Mouse (Mus musculus) liver, embryonic 12.5 days (tissue): ENCODE measurements around the gene Prkca. TPM values are rescaled to one million over a fixed set of nuclear protein-coding genes. Genes with fewer than 3 reads are reported as not detected.
A peak's percentile ranks its signal among the peaks of the same experiment; 100 is the strongest.

Experiments
- ATAC-seq: fragments of 200-750 bp; cut with Nextera tagmentation; 2 replicates; pipeline ENCODE4 v1.8.0; 2017; ENCODE audit warnings: moderate number of reproducible peaks, mild to moderate bottlenecking, moderate library complexity
- H3K27ac ChIP-seq: fragments of 300-500 bp; sonication (generic); 2 replicates; pipeline ENCODE4 v1.5.1; 2016; ENCODE audit warnings: mild to moderate bottlenecking
- H3K27me3 ChIP-seq: fragments of 300-500 bp; sonication (generic); replicated peaks from 2 replicates; pipeline ENCODE4 v1.6.1; 2016; ENCODE audit warnings: mild to moderate bottlenecking, moderate library complexity
- H3K36me3 ChIP-seq: fragments of 300-500 bp; sonication (generic); 2 replicates; pipeline ENCODE4 v1.6.1; 2016; ENCODE audit warnings: mild to moderate bottlenecking, moderate library complexity
- H3K4me1 ChIP-seq: fragments of 300-500 bp; sonication (generic); 2 replicates; pipeline ENCODE4 v1.6.1; 2016
- H3K4me2 ChIP-seq: fragments of 300-500 bp; sonication (generic); 2 replicates; pipeline ENCODE4 v1.6.1; 2016; ENCODE audit warnings: mild to moderate bottlenecking, moderate library complexity
- H3K4me3 ChIP-seq: fragments of 300-500 bp; sonication (generic); 2 replicates; pipeline ENCODE4 v1.5.1; 2016; ENCODE audit warnings: mild to moderate bottlenecking, moderate library complexity
- H3K9ac ChIP-seq: fragments of 300-500 bp; sonication (generic); 2 replicates; pipeline ENCODE4 v1.6.1; 2016; ENCODE audit warnings: mild to moderate bottlenecking, moderate library complexity
- H3K9me3 ChIP-seq: fragments of 300-500 bp; sonication (generic); replicated peaks from 2 replicates; pipeline ENCODE4 v1.6.1; 2016; ENCODE audit warnings: mild to moderate bottlenecking, moderate library complexity
- WGBS: fragments of 180-500 bp; shearing (Covaris S2); methylation state at CpG from one replicate; pipeline ENCODE4 v1.1.7; 2016; ENCODE audit not compliant: insufficient replicate concordance; 5-methylcytosine and 5-hydroxymethylcytosine counted together
- polyA plus RNA-seq: library from polyadenylated mRNA; unstranded; fragments of >200 nt; fragmentation: Nextera tagmentation; extraction: Ambion mirVana; gene quantifications from 2 replicates; pipeline ENCODE4 v1.2.1, GENCODE M21; 2016

Gene Prkca
- polyA plus RNA-seq, 1 experiment from 2014 or later = 7.5 TPM

DNA sequence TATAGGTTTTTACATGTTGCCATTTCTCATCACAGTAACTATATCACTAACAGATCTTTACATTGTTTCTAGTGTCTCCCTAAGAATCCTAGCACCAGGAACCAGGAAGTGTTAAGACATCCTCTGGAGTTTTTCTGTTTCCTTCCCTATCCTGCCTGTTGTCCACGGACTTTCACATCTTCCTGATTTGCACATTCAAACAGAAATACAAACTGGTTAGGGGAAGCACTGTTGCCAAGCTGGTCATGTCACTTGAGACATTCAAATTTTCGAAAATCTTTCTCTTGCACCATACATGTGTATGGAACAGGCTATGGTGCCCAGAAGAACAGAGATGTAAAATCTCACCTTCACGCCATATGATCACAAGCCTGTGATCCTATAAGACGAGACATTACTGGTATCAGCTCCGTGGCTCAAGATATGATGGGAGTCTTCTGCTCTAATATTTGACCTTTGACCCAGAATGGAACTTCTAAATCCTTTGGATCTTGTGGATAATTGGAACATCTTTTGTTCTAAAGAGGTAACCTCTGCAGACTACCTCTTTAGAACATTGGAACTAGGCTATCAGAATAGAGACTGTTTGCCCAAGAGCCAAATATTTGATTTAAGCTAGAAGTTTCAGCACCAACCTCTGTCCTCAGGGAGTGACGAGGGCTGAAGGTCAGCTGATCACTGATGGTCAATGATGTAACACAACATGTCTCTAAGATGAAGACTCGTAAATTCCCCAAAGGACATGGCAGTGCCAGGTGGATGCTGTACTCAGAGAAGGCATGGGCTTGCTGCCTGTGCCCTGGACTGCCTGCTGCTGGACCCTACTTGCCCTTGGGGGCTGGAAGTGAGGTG is 91.6 kb downstream of the Prkca start:
- H3K27ac ChIP-seq = no peak overlapping the region
- peaks cover 50% of the 10 kb centered on the region for H3K4me1 ChIP-seq
- H3K27me3 ChIP-seq = 0 out of 2 replicates have a peak, but pooled peaks cover 2% of the 10 kb centered on the region
- no peaks in the 10 kb centered on the region for H3K36me3 ChIP-seq
- H3K9me3 ChIP-seq = no peaks in the 10 kb centered on the region
- H3K4me2 ChIP-seq = no peak overlapping the region
- no peak overlapping the region for H3K4me3 ChIP-seq
- 57% methylated on average over 7 of the region's 7 CpGs for WGBS
- no peak; the same call in 1 of the 2 replicates for ATAC-seq
- no peak overlapping the region for H3K9ac ChIP-seq

DNA sequence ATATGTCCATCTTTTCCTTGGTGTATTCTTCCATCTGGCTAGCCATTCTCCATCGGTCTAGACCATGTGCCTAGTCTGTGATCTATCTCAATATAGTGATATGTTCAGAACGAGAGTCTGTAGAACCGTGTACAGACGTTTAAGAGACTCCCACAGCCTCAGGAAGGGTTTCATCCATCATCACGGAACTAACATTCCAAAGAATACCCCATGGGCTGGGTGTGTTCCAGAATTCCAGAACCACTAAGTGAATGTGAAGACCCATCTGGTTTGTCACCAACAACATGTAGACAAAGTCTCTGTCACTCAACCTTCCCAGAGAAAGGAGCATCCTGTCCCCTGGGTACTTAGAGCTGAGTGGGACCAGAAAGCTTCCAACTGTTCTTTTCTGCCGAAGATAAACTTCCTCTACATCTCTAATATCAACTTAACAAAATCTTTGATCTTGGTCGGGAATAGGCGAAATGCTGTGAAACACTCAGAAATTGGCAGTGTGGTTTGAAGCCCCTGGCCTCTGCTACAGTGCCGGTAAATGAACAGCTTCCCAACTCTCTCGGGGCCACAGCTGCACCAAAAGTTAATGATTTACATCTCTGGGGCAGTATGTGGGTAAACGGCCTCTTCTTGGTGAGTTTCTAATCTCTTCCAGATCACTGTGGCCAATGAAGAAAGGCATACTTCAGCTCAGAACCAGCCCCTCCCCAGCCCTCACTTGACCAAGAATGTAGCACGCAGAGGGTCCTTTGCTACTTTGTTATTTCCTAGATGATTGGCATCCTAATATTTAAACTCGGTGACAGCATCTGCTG is 92.7 kb downstream of the Prkca start:
- H3K9me3 ChIP-seq = no peaks in the 10 kb centered on the region
- H3K36me3 ChIP-seq = no peaks in the 10 kb centered on the region
- H3K27ac ChIP-seq = no peak overlapping the region
- WGBS = 32% methylated on average over 13 of the region's 13 CpGs
- no peak overlapping the region for H3K4me2 ChIP-seq
- H3K27me3 ChIP-seq = 0 out of 2 replicates have a peak, but pooled peaks cover 2% of the 10 kb centered on the region
- no peak overlapping the region for H3K4me3 ChIP-seq
- peaks cover 60% of the 10 kb centered on the region for H3K4me1 ChIP-seq
- no peak for ATAC-seq
- no peak overlapping the region for H3K9ac ChIP-seq

DNA sequence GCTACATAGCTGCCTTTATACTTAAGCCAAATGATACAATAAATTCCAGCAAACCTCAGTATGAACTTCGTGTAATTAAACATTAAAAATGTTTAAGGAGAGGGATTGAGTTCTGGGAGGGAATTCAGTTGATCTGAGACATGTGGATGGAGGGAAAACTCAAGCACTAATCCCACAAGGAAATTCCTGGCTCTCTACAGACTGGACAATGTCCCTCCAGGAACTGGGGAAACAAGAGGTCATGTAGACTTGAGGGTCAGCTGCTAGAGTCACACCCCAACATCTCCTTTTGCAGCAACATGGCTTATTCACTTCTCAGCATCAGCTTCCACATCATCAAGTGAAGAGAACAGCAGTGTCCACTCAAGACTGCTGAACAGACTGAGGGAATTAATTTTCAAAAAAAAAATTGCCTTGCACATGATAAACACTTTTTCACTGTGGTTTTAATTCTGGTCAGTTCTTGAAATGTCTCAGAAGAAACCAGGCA is 93.5 kb downstream of the Prkca start:
- H3K4me2 ChIP-seq = no peak overlapping the region
- 33% methylated on average over 1 of the region's 1 CpGs for whole genome bisulfite sequencing
- no peaks in the 10 kb centered on the region for H3K9me3 ChIP-seq
- no peak overlapping the region for H3K9ac ChIP-seq
- no peak overlapping the region for H3K27ac ChIP-seq
- H3K4me1 ChIP-seq = peaks cover 68% of the 10 kb centered on the region
- 0 out of 2 replicates have a peak, but pooled peaks cover 2% of the 10 kb centered on the region for H3K27me3 ChIP-seq
- no peaks in the 10 kb centered on the region for H3K36me3 ChIP-seq
- ATAC-seq = no peak
- H3K4me3 ChIP-seq = no peak overlapping the region

DNA sequence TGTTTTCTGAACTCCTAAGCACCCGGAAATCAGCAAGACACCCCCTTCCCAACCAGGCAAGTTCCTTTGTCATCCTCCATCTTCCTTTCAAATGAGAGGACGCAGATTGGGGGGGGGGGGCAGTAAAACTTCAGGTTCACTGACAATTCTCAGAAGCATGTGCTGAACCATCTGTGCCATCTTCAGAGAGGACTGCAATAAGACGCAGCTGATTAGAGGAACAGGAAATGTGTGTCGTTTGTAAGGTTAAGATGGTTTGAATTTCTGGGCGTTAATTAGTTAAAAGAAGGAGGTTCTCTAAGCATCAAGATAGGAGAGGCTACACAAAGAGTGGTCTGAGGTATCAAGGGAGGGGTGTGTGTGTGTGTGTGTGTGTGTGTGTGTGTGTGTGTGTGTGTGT is 94.2 kb downstream of the Prkca start:
- Histone ChIP-seq H3K4me1 (peaks cover 75% of the 10 kb centered on the region), H3K9ac (no peak overlapping the region), H3K4me3 (no peak overlapping the region), H3K9me3 (no peaks in the 10 kb centered on the region), H3K36me3 (no peaks in the 10 kb centered on the region), H3K27me3 (0 out of 2 replicates have a peak, but pooled peaks cover 2% of the 10 kb centered on the region), H3K27ac (no peak overlapping the region), H3K4me2 (no peak overlapping the region)
- 24% methylated on average over 5 of the region's 5 CpGs for WGBS
- no peak for ATAC-seq

DNA sequence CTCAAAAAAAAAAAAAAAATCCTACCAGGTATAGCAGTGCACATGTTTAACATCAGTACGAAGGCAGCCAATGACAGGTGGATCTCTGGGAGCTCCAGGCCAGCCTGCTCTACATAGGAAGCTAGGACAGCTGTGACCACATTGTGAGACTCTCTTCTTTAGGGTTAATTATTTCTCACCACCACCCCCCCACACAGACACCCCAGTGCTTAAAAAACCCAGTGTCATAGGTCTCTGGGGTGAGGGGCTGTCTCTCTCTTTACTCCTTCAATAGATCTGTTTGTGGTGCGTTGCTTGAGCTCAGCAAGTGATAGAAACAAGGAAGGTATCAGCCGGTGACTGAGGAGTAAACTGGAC is 94.7 kb downstream of the Prkca start:
- no peak for ATAC-seq
- H3K36me3 ChIP-seq = no peaks in the 10 kb centered on the region
- H3K9me3 ChIP-seq = no peaks in the 10 kb centered on the region
- no peak overlapping the region for H3K27ac ChIP-seq
- H3K4me2 ChIP-seq = no peak overlapping the region
- H3K4me1 ChIP-seq = peaks cover 80% of the 10 kb centered on the region
- H3K9ac ChIP-seq = no peak overlapping the region
- no peak overlapping the region for H3K4me3 ChIP-seq
- WGBS = 38% methylated on average over 3 of the region's 3 CpGs
- H3K27me3 ChIP-seq = 0 out of 2 replicates have a peak, but pooled peaks cover 2% of the 10 kb centered on the region

DNA sequence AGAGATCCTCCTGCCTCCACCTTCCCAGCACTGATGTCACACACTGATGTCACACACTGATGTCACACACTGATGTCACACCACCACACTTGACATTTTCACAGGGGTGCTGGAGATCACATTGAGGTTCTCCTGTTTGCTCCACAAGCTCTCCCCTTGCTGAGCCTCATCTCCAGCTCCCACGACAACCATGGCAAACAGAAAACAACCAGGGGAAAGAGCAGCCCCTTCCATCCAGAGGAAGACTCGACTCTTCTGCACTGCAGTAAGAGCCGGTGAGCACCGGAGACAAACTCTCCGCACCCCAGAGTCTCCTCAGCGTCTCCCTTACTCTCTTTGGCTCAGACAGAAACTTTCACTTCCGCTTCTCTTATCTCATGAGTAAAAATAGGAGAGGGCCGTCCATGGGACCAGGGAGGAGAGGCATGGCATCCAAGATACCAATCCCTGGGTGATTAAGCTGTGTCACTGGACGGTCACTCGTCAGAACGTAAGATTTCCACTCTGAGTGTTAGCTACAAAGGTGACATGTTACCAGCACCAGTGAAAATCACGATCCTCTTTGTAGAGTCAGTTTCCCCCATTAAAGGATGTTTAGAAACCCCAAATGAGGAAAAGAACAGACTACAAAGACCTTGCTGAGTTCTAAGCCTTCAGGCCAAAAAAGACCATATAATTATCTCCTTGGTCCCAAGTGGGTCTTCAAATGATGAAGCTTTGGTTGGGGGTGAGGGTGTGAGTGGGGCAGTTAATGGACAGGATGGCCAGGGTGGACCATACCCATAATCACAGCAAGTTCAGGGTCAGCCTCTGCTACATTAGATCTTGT is 95.3 kb downstream of the Prkca start:
- 8% methylated on average over 12 of the region's 12 CpGs for WGBS
- H3K4me3 ChIP-seq = peak overlapping the region; percentile 24

DNA sequence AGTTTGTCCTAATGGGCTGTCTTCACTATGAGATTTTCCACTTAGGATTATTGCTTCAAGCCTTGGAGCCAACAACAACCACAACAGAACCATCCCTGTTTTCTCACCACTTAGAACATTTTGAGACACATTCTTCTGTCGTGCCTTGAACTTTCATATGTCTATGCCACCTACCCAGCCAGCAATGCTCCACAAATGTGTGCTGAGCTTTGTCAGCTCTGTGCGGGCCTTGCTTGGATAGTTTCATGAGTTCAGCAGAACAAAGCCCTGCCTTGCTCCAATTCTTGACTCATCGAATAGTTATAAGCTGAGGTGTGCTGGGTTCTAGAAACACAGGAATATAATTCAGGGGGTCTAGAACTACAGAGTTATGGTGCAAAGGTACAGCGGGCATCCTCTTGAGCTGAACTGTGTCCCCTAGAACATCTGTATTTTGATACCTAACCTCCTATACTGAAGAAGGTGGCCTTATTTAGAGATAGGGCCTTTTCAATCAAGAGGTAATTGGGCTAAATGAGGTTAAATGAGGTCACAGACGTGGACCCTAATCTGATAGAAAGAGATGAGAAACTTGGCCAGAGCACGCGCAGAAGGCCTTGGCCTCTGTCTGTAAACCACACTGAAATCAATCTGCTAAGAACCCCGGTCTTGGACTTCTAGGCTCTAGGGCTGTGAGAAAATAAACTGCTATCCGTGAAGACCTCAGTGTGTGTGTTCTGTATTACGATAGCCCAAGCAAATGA is 96.4 kb downstream of the Prkca start:
- H3K36me3 ChIP-seq = no peaks in the 10 kb centered on the region
- peaks cover 83% of the 10 kb centered on the region for H3K4me1 ChIP-seq
- H3K27ac ChIP-seq = no peak overlapping the region
- 0 out of 2 replicates have a peak, but pooled peaks cover 2% of the 10 kb centered on the region for H3K27me3 ChIP-seq
- WGBS = 67% methylated on average over 10 of the region's 10 CpGs
- no peaks in the 10 kb centered on the region for H3K9me3 ChIP-seq
- H3K9ac ChIP-seq = no peak overlapping the region
- no peak overlapping the region for H3K4me2 ChIP-seq
- no peak for ATAC-seq
- H3K4me3 ChIP-seq = no peak overlapping the region

More for the DNA sequence above, 95.3 kb downstream of the Prkca start:
- Histone ChIP-seq H3K4me1 (peaks cover 85% of the 10 kb centered on the region), H3K27ac (peak overlapping the region; percentile 61), H3K36me3 (no peaks in the 10 kb centered on the region), H3K9ac (peak overlapping the region; percentile 27; the same call in 1 of the 2 replicates), H3K4me2 (peak overlapping the region; percentile 58), H3K9me3 (no peaks in the 10 kb centered on the region), H3K27me3 (0 out of 2 replicates have a peak, but pooled peaks cover 2% of the 10 kb centered on the region)
- peak; percentile 61 for ATAC-seq

DNA sequence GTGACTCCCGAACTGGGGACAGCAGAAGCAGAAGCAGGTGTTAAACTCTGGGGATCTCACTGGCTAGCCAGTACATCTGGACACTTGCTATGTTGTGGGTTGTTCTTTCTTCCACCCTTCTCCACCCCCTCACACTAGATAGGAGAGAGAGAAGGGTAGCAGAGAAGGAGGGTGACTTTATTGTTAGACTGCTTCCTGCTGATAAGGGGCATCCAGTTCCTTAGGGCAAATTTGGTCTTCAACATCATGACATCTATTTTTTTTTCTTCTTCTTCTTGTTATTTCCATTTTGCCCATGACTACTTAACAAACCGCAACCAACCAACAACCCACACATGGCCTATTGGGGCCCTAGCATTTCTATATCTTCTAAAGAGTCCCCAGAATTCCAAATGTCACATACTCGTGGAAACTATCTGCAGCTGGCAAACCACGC is 97.4 kb downstream of the Prkca start:
- H3K9ac ChIP-seq = no peak overlapping the region
- H3K36me3 ChIP-seq = no peaks in the 10 kb centered on the region
- no peak overlapping the region for H3K4me3 ChIP-seq
- H3K4me2 ChIP-seq = peak overlapping the region; percentile 26; the same call in 1 of the 2 replicates
- H3K9me3 ChIP-seq = no peaks in the 10 kb centered on the region
- H3K27ac ChIP-seq = 0 out of 2 replicates have a peak overlapping the region, but pooled peaks have one; percentile 8
- WGBS = 14% methylated on average over 4 of the region's 4 CpGs
- peaks cover 79% of the 10 kb centered on the region for H3K4me1 ChIP-seq
- peak; percentile 78 for ATAC-seq
- 0 out of 2 replicates have a peak, but pooled peaks cover 2% of the 10 kb centered on the region for H3K27me3 ChIP-seq

DNA sequence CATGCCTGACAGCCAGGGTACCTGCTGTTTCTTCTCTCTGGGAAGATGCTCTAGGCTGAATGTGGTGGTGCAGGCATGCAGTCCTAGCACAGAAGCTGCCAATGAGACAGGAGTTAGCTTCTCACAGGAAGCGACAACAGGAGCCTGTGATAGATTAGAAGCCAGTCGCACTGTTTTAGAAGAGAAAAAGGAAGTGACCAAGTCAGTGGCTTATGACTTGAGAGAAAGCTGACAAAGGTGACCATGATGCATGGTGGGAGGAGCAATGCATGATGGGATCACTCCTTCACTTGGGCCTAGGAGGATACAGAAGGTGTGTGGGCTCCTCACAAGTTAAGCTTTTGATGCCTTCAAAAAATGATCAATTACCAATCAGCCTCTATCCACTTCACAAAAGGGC is 99.5 kb downstream of the Prkca start:
- H3K9me3 ChIP-seq = no peaks in the 10 kb centered on the region
- WGBS = 12% methylated on average over 2 of the region's 2 CpGs

DNA sequence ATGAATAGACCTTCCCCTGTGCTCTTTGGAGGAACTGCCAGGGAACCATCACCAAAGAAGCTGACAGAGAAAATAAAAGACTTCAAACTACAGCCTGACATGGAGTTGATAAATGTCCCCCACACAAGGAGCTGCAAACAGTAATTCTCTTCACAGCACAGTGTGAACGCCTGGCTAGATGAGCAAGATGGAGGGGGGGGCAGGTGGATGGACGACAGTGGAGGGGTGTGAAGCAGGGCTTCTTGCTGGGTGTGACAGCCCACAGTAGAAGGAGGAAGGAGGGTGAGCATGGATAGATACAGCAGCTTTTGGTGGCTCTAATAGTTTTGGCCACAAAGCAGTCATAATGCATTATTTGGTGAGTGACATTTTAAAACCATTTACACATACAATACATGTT is 100.1 kb downstream of the Prkca start:
- Histone ChIP-seq H3K27ac (no peak overlapping the region), H3K27me3 (no peaks in the 10 kb centered on the region), H3K36me3 (no peaks in the 10 kb centered on the region), H3K4me1 (peaks cover 62% of the 10 kb centered on the region), H3K9ac (no peak overlapping the region), H3K4me2 (no peak overlapping the region), H3K9me3 (no peaks in the 10 kb centered on the region), H3K4me3 (no peak overlapping the region)
- ATAC-seq = no peak
- 21% methylated on average over 2 of the region's 2 CpGs for WGBS

More for the DNA sequence above, 99.5 kb downstream of the Prkca start:
- Histone ChIP-seq H3K4me3 (no peak overlapping the region), H3K4me1 (peaks cover 68% of the 10 kb centered on the region), H3K27me3 (no peaks in the 10 kb centered on the region), H3K9ac (no peak overlapping the region), H3K4me2 (no peak overlapping the region), H3K27ac (no peak overlapping the region), H3K36me3 (no peaks in the 10 kb centered on the region)
- no peak; the same call in 1 of the 2 replicates for ATAC-seq
